Mouse (Mus musculus): ENCODE data around the gene Phykpl. TPM values are rescaled to one million over a fixed set of nuclear protein-coding genes. Genes with fewer than 3 reads are reported as not detected.
"Not testable (repeated sequence)": the region's sequence is repeated elsewhere in the genome, so short reads cannot be mapped to it uniquely, and the experiment has no call there.

Phykpl gene
- total RNA-seq, 2 experiments from 2014 or later: 15.5 to 15.8 TPM

DNA sequence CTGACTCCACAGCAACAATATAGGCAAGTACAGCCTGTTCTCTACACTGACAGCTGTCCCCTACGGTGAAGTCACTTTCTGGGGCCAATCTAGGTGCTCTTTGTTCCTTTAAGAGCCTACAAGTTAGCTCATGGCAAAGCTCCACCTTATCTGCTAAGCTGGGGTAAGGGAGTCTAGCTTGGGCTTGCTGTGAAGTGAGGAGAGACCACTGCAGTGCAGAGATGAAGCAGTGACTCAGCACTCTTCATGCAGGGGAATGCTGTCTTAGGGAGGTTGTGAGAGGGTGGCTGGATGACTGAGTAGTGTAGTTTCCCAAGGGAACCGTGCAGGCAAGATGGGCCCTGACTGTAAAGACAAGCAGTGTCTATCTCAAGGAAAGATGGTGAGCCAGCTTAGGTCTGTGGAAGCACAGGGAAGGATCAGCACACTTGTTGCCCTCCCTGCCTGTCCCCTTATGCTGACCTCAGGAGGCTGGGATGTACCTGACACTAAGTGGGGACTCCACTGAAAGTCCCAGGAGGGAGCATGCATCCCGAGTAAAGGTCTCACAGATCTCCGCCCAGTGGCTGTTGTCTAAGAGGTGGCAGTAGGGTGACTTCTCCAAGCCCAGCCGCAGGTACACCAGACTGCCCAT lies 40.7 kb downstream of the Phykpl start:
- Histone ChIP-seq H3K4me3 (no peak overlapping the region), H3K27ac (no peak overlapping the region)
- intact Hi-C loops (cut with DNase I): no loop called here
- no peak for TF ChIP-seq CTCF (IDR thresholded peaks at IDR 0.05)
- no peak for DNase-seq

DNA sequence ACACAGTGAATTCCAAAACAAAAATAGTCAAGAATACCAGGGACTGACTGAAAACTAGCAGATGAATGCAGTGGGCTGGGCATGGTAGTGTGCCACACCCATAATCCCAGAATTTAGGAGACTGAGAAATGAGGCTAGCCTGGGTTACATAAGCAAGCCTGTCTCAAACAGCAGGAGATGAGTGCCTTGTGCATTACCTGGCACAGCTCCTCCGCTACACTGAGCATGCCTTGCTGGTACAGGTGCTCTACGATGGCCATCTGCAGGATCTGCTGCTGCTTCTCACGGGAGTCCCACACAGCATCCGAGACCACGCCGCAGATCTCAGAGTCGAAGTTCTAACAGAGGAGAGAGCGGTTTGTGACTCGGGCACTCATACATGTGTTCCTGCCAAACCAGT lies 42.9 kb downstream of the Phykpl start:
- Histone ChIP-seq H3K4me3 (no peak overlapping the region), H3K27ac (no peak overlapping the region)
- intact Hi-C loops (cut with DNase I): no loop called here
- DNase-seq: no peak
- TF ChIP-seq CTCF (IDR thresholded peaks at IDR 0.05): no peak

DNA sequence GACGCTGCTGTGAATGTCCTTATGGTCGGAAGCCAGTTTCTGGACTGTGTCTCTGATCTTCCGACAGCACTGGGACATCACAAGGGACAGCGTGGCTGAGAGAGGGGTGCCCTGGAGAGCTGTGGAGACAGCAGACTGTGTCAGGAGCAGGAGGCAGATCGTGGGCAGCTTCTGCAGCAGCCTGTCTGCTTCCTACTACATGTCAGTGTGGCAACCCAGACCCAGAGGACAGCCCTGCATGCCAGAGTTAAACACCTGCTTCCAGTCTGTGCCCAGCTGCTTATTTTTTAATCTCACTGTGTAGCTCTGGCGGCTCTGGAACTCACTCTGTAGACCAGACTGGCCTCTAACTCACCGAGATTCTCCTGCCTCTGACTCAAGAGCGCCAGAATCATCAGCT lies 43.4 kb downstream of the Phykpl start:
- DNase-seq: no peak
- intact Hi-C loops (cut with DNase I): no loop called here

DNA sequence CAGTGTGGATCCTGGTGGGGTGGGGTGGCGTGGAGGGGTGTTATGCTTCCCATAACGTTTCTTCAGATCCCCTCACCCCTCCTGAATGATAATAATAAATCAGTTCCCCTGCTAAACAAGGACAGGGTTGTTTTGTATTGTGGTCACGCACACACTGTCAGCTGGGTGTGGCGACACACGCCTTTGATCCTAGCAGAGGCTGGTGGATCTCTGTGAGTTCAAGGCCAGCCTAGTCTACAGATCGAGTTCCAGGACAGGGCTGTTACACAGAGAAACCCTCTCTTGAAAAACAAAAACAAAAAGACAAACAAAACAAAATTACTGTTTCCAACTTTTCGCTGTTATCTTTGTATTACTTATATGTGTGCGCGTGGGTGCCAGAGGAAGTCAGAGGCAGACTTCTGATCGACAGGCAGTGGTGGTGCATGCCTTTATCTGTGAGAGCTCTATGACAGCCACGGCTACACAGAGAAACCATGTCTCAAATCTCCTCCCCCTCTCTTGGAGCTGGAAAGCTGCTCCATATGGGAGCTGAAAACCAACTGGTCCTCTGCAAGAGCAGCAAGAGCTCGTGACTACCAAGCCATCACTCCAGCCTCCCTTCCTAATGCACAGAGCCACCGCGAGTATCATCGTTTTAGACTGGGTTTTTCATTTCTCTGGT lies 45.2 kb downstream of the Phykpl start:
- H3K27ac ChIP-seq: no peak overlapping the region
- no peak overlapping the region for H3K4me3 ChIP-seq
- no peak for TF ChIP-seq CTCF (IDR thresholded peaks at IDR 0.05)
- DNase-seq: no peak
- intact Hi-C loops (cut with DNase I): no loop called here

More for the DNA sequence above, 43.4 kb downstream of the Phykpl start:
- no peak for TF ChIP-seq CTCF (IDR thresholded peaks at IDR 0.05)
- Histone ChIP-seq H3K27ac (no peak overlapping the region), H3K4me3 (no peak overlapping the region)

DNA sequence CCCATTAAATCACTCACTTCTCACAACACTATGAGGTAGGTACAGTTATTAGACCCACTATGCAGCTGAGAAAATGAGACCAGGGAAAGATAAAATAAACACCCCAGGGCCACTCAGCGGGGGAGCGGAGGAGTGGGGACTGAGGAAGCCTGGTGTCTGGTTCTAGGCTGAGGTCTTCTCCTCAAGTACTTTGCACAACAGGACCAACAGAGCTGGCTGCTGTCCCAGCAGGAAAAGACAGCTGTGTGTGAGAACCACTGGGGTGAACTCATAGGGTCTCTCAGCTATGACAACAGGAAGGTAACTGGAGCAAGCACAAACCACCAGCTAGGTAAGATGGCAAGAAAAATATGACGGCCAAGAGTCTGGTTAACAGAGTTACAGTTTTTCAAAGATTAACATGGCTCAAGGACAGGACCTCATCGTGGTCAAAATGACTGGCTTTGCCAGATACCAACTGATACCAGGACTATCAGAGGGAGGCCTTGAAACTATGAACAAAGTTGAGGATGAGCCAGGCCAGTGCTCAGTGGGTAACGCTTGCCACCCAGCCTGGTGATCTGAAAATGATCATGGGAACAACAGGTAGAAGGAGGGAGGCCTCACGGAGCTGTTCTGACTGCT lies 47.7 kb downstream of the Phykpl start:
- no peak for TF ChIP-seq CTCF (IDR thresholded peaks at IDR 0.05)
- no peak for DNase-seq
- Histone ChIP-seq H3K27ac (no peak overlapping the region; the same call in 1 of the 2 replicates), H3K4me3 (no peak overlapping the region)
- intact Hi-C loops (cut with DNase I): no loop called here

DNA sequence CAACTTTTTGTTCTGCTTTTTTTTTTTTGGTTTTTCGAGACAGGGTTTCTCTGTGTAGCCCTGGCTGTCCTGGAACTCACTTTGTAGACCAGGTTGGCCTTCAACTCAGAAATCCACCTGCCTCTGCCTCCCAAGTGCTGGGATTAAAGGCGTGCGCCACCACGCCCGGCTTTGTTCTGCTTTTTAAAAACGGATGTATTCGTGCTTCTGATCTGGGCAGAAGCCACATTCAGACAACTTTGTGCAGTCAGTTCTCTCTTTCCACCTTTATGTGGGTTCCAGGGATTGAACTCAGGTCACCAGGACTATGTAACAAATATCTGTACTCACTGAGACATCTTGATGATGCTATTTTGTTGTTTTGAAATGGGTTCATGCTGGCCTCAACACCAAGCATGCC lies 48.6 kb downstream of the Phykpl start:
- DNase-seq; H3K27ac ChIP-seq; H3K4me3 ChIP-seq; intact Hi-C loops (cut with DNase I): not testable (repeated sequence)

DNA sequence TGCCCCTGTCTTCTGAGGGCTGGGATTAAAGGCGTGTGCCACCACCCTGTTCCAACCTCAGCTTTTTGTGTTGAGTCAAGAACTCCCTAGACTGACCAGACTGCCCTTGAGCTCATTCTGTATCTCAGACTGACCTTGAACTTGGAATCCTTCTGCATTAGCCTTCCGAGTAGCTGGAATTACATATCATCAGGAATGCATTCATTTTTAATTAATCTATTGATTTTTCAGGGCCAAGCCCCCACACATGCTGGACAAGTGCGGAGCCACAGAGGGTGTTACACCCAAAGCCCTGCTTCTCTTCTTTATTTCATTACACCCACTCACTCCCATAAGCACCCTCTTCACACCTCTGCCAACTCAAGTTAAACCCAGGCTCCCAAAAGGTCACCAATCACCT lies 49.2 kb downstream of the Phykpl start:
- intact Hi-C loops (cut with DNase I): loop anchor here (2.0 kb wide), 1 partner anchor 13 kb away; no protein-coding TSS in a partner anchor
- no peak overlapping the region for H3K27ac ChIP-seq
- TF ChIP-seq CTCF (IDR thresholded peaks at IDR 0.05): no peak
- H3K4me3 ChIP-seq: no peak overlapping the region
- DNase-seq: no peak

DNA sequence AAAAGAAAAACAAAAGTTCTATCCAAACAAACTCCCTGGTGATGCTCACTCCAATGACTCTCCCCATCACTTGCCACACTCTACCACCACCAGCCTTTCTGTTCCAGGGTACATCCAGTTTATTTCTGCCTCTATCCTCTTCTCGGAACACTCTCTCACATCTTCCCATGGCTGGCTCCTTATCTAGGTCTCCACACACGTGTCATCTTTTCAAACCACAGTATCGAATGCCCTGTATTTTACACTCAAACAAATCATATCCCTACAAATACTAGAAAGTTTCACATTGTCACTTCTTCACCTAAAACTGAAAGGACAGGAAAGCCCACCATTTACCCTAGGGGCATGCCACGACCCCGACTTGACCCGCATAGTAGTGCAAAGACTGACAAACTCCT lies 50.6 kb downstream of the Phykpl start:
- intact Hi-C loops (cut with DNase I): loop anchor here (2.0 to 5.0 kb wide), 2 partner anchors 14 to 47 kb away; no protein-coding TSS in a partner anchor

DNA sequence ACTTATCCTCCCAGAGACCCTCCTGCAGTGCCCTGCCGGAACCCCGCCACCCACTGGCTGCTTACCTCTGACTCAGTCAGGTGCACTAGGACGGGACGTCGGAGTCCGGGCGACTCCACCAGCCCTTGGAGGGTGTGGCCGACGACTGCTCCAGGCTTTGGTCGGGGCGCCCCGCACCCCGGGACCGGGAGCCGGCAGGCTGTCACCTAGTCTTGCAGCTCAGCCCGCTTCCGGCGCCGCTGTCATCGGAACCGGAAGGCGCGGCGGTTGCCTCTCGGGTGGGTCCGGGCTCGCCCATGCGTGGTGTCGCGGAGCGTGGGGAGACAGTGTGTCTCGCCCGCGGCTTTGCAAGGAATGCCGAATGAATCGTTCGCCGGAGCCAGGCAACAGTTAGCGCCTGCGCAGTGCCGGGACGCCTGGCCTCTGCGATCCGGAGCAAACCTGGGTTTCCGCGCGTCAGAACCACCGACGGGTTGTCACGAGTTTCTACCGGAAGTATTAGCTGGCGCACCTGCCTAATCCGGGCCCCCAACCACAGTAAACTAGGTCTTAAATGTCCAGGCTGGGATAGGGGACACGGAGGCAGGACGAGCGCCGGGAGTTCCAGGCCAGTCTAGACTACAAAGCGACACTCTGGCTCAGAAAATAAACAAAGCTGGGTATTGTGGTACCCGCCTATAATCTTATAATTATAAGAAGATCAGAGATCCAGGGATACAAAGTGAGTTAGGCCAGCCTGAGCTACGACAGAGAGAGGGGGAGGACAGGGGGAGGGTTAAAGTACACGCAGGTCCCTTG lies 51.2 kb downstream of the Phykpl start, which contains the start of gene Rmnd5b:
Gene Rmnd5b, minus strand, starts transcription at position 372 of the 798 bp plus-strand sequence.
- Histone ChIP-seq H3K27ac (peak within 1 kb of the TSS; percentile 96), H3K4me3 (peak within 1 kb of the TSS; percentile 96)
- intact Hi-C loops (cut with DNase I): loop anchor here (2.0 to 5.0 kb wide), 2 partner anchors 15 to 47 kb away; no protein-coding TSS in a partner anchor

More for the DNA sequence above, 50.6 kb downstream of the Phykpl start:
- Histone ChIP-seq H3K27ac (peak overlapping the region; percentile 96), H3K4me3 (peak overlapping the region; percentile 96)
- DNase-seq: no peak
- no peak for TF ChIP-seq CTCF (IDR thresholded peaks at IDR 0.05)

DNA sequence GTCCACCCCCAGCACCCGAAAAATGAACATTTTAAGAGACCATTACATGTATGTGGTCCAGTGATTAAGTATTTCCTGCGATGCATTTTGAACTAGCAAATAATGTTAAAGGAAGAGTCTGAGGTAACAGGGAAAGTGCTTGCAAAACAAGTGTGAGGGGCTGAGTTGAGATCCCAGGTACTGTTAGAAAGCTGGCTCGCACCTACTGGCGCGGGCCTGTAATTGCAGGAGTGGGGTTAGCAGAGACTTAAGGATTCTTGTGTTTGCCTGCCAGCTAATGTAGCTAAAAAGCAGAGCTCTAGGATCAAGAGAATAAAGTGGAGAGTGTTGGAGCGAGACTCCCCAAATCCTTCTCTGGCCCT lies 51.7 kb downstream of the Phykpl start:
- peak; percentile 75 for TF ChIP-seq CTCF (IDR thresholded peaks at IDR 0.05)
- intact Hi-C loops (cut with DNase I): loop anchor here (5.0 kb wide), 1 partner anchor 46 kb away; no protein-coding TSS in a partner anchor
- peak overlapping the region; percentile 96 for H3K4me3 ChIP-seq
- peak overlapping the region; percentile 96 for H3K27ac ChIP-seq
- DNase-seq: peak; percentile 67

More for the DNA sequence above, 51.2 kb downstream of the Phykpl start, which contains the start of gene Rmnd5b:
- peak; percentile 17; the same call in 1 of the 2 replicates for TF ChIP-seq CTCF (IDR thresholded peaks at IDR 0.05)
- peak; percentile 93 for DNase-seq

DNA sequence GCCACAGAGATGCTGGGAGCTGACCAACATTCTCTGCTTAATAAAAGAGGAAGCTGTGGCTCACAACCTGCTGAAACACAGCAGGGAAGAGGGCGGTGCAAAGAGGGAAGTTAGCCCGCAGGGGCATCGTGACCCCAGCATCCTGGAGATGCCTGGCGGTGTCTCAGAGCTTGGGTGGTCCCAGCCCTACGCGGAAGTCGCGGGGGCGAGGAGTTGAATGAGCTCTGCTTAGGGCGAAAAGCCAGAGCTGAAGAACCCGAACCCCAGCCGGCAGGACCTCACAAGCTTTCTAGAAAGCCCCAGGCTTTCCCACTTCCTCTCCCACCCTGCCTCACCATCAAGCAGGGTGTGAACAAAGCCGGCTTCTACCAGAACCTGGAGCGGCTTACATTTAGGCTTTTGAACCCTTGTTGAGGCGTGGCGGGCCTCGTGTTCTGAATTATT lies 53.4 kb downstream of the Phykpl start:
- no peak for TF ChIP-seq CTCF (IDR thresholded peaks at IDR 0.05)
- Histone ChIP-seq H3K4me3 (peak overlapping the region; percentile 44), H3K27ac (peak overlapping the region; percentile 74)
- no peak for DNase-seq
- intact Hi-C loops (cut with DNase I): loop anchor here (5.0 kb wide), 1 partner anchor 44 kb away; no protein-coding TSS in a partner anchor

DNA sequence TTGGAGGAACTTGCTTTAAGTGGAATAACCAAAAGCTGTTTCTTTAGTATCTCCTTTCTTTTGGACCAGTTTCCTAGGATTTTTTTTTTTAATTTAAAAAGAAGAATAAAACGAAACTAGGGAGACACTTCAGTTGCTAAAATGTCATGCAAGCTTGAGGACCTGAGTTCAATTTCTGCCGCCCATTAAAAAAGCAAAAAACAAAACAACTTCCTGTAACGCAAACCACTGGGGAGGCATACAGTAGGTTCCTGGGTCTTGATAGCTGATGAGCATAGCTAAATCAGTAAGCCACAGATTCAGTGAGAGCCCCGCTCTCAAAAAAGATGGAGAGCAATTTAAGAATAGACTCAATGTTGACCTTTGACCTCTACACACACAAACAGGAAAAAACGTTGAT lies 53.9 kb downstream of the Phykpl start:
- intact Hi-C loops (cut with DNase I): loop anchor here (5.0 kb wide), 1 partner anchor 44 kb away; no protein-coding TSS in a partner anchor
- TF ChIP-seq CTCF (IDR thresholded peaks at IDR 0.05): no peak
- Histone ChIP-seq H3K4me3 (peak overlapping the region; percentile 44), H3K27ac (peak overlapping the region; percentile 74)
- DNase-seq: no peak

Measured in gastrocnemius, adult 2 months (tissue).